Mouse (Mus musculus): ENCODE data around the gene Pgm2l1.

- TF ChIP-seq POLR2A (IDR thresholded peaks at IDR 0.05; ENCODE audit: borderline replicate concordance, insufficient read depth, low read length): no peak
- no peak for TF ChIP-seq CTCF (IDR thresholded peaks at IDR 0.05; ENCODE audit: borderline replicate concordance, insufficient read depth, low read depth, low read length)
Measured at GRCm38 (mm10) chr7:100203616-100204015, 23.6 kb upstream of the Pgm2l1 start.
